Mouse (Mus musculus) kidney, embryonic 14.5 days (tissue): ENCODE results near the gene Slc12a8. TPM values are rescaled to one million over a fixed set of nuclear protein-coding genes. Genes with fewer than 3 reads are reported as not detected.

Source experiments
- ATAC-seq: fragments of 200-750 bp; cut with Nextera tagmentation; 2 replicates; pipeline ENCODE4 v1.8.0; 2017; ENCODE audit warnings: moderate number of reproducible peaks, mild to moderate bottlenecking, moderate TSS enrichment, moderate library complexity; ENCODE audit not compliant: low FRiP score, low TSS enrichment
- H3K27ac ChIP-seq: fragments of 300-500 bp; sonication (generic); 2 replicates; pipeline ENCODE4 v1.5.1; 2014; ENCODE audit warnings: low read depth, mild to moderate bottlenecking, low read length, moderate library complexity, mixed read lengths
- H3K27me3 ChIP-seq: fragments of 300-500 bp; sonication (generic); 2 replicates; pipeline ENCODE4 v1.6.1; 2014; ENCODE audit warnings: mild to moderate bottlenecking, low read length; ENCODE audit not compliant: control insufficient read depth, insufficient read depth
- H3K36me3 ChIP-seq: fragments of 300-500 bp; sonication (generic); 2 replicates; pipeline ENCODE4 v1.6.1; 2014; ENCODE audit warnings: low read length, mixed read lengths; ENCODE audit not compliant: control insufficient read depth, insufficient read depth
- H3K4me1 ChIP-seq: fragments of 300-500 bp; sonication (generic); 2 replicates; pipeline ENCODE4 v1.6.1; 2014; ENCODE audit warnings: low read length, mixed read lengths; ENCODE audit not compliant: control insufficient read depth, insufficient read depth
- H3K4me2 ChIP-seq: fragments of 300-500 bp; sonication (generic); replicated peaks from 2 replicates; pipeline ENCODE4 v1.6.1; 2014; ENCODE audit warnings: low read depth, mild to moderate bottlenecking, low read length
- H3K4me3 ChIP-seq: fragments of 300-500 bp; sonication (generic); 2 replicates; pipeline ENCODE4 v1.5.1; 2014; ENCODE audit warnings: mild to moderate bottlenecking, low read length
- H3K9ac ChIP-seq: fragments of 300-500 bp; sonication (generic); 2 replicates; pipeline ENCODE4 v1.6.1; 2014; ENCODE audit warnings: low read depth, mild to moderate bottlenecking, low read length, moderate library complexity
- H3K9me3 ChIP-seq: fragments of 300-500 bp; sonication (generic); 2 replicates; pipeline ENCODE4 v1.6.1; 2016; ENCODE audit warnings: low read length; ENCODE audit not compliant: control insufficient read depth
- WGBS: fragments of 180-500 bp; shearing (Covaris S2); extraction: QIAGEN DNeasy Blood & Tissue Kit; methylation state at CpG from one replicate; pipeline ENCODE4 v1.1.7; 2014; 5-methylcytosine and 5-hydroxymethylcytosine counted together
- polyA plus RNA-seq: library from polyadenylated mRNA; unstranded; fragments of >200 nt; fragmentation: Nextera tagmentation; extraction: Ambion mirVana; gene quantifications from 2 replicates; pipeline ENCODE4 v1.2.1, GENCODE M21; 2014

Slc12a8 gene
- polyA plus RNA-seq, 1 experiment from 2014 or later, result 1.2 TPM

GRCm38 (mm10) chr16:33573703-33574102 is 56.6 kb downstream of the Slc12a8 start:
- H3K27ac ChIP-seq, result no peak overlapping the region
- ATAC-seq, result no peak
- 83% methylated on average over 7 of the region's 7 CpGs for WGBS

GRCm38 (mm10) chr16:33575728-33576127 is 58.6 kb downstream of the Slc12a8 start:
- Histone ChIP-seq H3K27ac (no peak overlapping the region), H3K27me3 (no peaks in the 10 kb centered on the region), H3K9me3 (no peaks in the 10 kb centered on the region), H3K4me2 (no peak overlapping the region), H3K4me3 (no peak overlapping the region), H3K9ac (no peak overlapping the region), H3K36me3 (no peaks in the 10 kb centered on the region), H3K4me1 (peaks cover 15% of the 10 kb centered on the region)
- WGBS, result 84% methylated on average over 6 of the region's 6 CpGs
- ATAC-seq, result no peak

More at GRCm38 (mm10) chr16:33573703-33574102, 56.6 kb downstream of the Slc12a8 start:
- Histone ChIP-seq H3K4me2 (no peak overlapping the region), H3K4me1 (peaks cover 10% of the 10 kb centered on the region), H3K9me3 (no peaks in the 10 kb centered on the region), H3K9ac (no peak overlapping the region), H3K4me3 (no peak overlapping the region), H3K27me3 (no peaks in the 10 kb centered on the region), H3K36me3 (no peaks in the 10 kb centered on the region)

GRCm38 (mm10) chr16:33576271-33577189 is 59.4 kb downstream of the Slc12a8 start:
- no peak overlapping the region for H3K4me3 ChIP-seq
- ATAC-seq, result peak; percentile 76
- H3K27ac ChIP-seq, result peak overlapping the region; percentile 51; the same call in 1 of the 2 replicates
- no peak overlapping the region for H3K9ac ChIP-seq
- no peaks in the 10 kb centered on the region for H3K27me3 ChIP-seq
- no peak overlapping the region for H3K4me2 ChIP-seq
- no peaks in the 10 kb centered on the region for H3K36me3 ChIP-seq
- 55% methylated on average over 36 of the region's 36 CpGs for WGBS
- H3K4me1 ChIP-seq, result peaks cover 24% of the 10 kb centered on the region
- no peaks in the 10 kb centered on the region for H3K9me3 ChIP-seq

- H3K4me3 ChIP-seq, result no peak overlapping the region
- no peak for ATAC-seq
- WGBS, result 84% methylated on average over 3 of the region's 3 CpGs
- H3K27ac ChIP-seq, result no peak overlapping the region
- no peaks in the 10 kb centered on the region for H3K9me3 ChIP-seq
- peaks cover 29% of the 10 kb centered on the region for H3K4me1 ChIP-seq
- no peaks in the 10 kb centered on the region for H3K36me3 ChIP-seq
- no peaks in the 10 kb centered on the region for H3K27me3 ChIP-seq
- H3K9ac ChIP-seq, result no peak overlapping the region
- H3K4me2 ChIP-seq, result no peak overlapping the region
These were observed 61.3 kb downstream of the Slc12a8 start for GRCm38 (mm10) chr16:33578462-33578861.

- H3K27me3 ChIP-seq, result no peaks in the 10 kb centered on the region
- no peak overlapping the region for H3K9ac ChIP-seq
- no peak for ATAC-seq
- no peaks in the 10 kb centered on the region for H3K9me3 ChIP-seq
- no peak overlapping the region for H3K4me2 ChIP-seq
- WGBS, result 80% methylated on average over 2 of the region's 2 CpGs
- H3K4me1 ChIP-seq, result peaks cover 48% of the 10 kb centered on the region
- no peaks in the 10 kb centered on the region for H3K36me3 ChIP-seq
- no peak overlapping the region for H3K4me3 ChIP-seq
- H3K27ac ChIP-seq, result peak overlapping the region; percentile 89
These were observed 63.2 kb downstream of the Slc12a8 start for GRCm38 (mm10) chr16:33580331-33580730.

- H3K27me3 ChIP-seq, result no peaks in the 10 kb centered on the region
- H3K36me3 ChIP-seq, result no peaks in the 10 kb centered on the region
- ATAC-seq, result no peak
- H3K4me3 ChIP-seq, result no peak overlapping the region
- no peak overlapping the region for H3K9ac ChIP-seq
- H3K4me2 ChIP-seq, result no peak overlapping the region
- H3K27ac ChIP-seq, result peak overlapping the region; percentile 89
- no peaks in the 10 kb centered on the region for H3K9me3 ChIP-seq
- peaks cover 52% of the 10 kb centered on the region for H3K4me1 ChIP-seq
These were observed 63.7 kb downstream of the Slc12a8 start for GRCm38 (mm10) chr16:33580736-33581241.

GRCm38 (mm10) chr16:33581661-33582099 is 64.6 kb downstream of the Slc12a8 start:
- WGBS, result 26% methylated on average over 4 of the region's 4 CpGs
- peaks cover 51% of the 10 kb centered on the region for H3K4me1 ChIP-seq
- ATAC-seq, result peak; percentile 25; the same call in 1 of the 2 replicates

GRCm38 (mm10) chr16:33582495-33582894 is 65.4 kb downstream of the Slc12a8 start:
- Histone ChIP-seq H3K4me2 (no peak overlapping the region), H3K36me3 (no peaks in the 10 kb centered on the region), H3K9ac (no peak overlapping the region), H3K4me3 (no peak overlapping the region), H3K27ac (peak overlapping the region; percentile 89; the same call in 1 of the 2 replicates), H3K27me3 (no peaks in the 10 kb centered on the region), H3K9me3 (no peaks in the 10 kb centered on the region), H3K4me1 (peaks cover 52% of the 10 kb centered on the region)
- ATAC-seq, result no peak
- 91% methylated on average over 8 of the region's 8 CpGs for WGBS

More at GRCm38 (mm10) chr16:33581661-33582099, 64.6 kb downstream of the Slc12a8 start:
- Histone ChIP-seq H3K27me3 (no peaks in the 10 kb centered on the region), H3K27ac (peak overlapping the region; percentile 89), H3K36me3 (no peaks in the 10 kb centered on the region), H3K9ac (no peak overlapping the region), H3K4me3 (no peak overlapping the region), H3K4me2 (no peak overlapping the region), H3K9me3 (no peaks in the 10 kb centered on the region)

GRCm38 (mm10) chr16:33583333-33583732 is 66.2 kb downstream of the Slc12a8 start:
- Histone ChIP-seq H3K4me2 (peak overlapping the region; percentile 28), H3K27ac (peak overlapping the region; percentile 95), H3K9ac (no peak overlapping the region), H3K4me3 (no peak overlapping the region), H3K4me1 (peaks cover 52% of the 10 kb centered on the region), H3K36me3 (no peaks in the 10 kb centered on the region), H3K9me3 (no peaks in the 10 kb centered on the region), H3K27me3 (no peaks in the 10 kb centered on the region)
- no peak for ATAC-seq
- WGBS, result 66% methylated on average over 3 of the region's 3 CpGs
